Mouse (Mus musculus) splenic B cell, adult 2 months (primary cell): ENCODE results near the gene Clmn.

Source experiments
- DNase-seq: peaks from one replicate; pipeline ENCODE4 v3.0.0-alpha.2; 2011; ENCODE audit warnings: low read depth, low spot score
- H3K27me3 ChIP-seq: 2 replicates; pipeline ENCODE4 v1.6.1; 2012; ENCODE audit warnings: mild to moderate bottlenecking, low read length, moderate library complexity, mixed read lengths; ENCODE audit not compliant: control insufficient read depth, poor library complexity, insufficient read depth, severe bottlenecking
- H3K36me3 ChIP-seq: 2 replicates; pipeline ENCODE4 v1.6.1; 2012; ENCODE audit warnings: mild to moderate bottlenecking, low read length, moderate library complexity, mixed read lengths; ENCODE audit not compliant: control insufficient read depth, poor library complexity, insufficient read depth, severe bottlenecking

Gene Clmn

DNA sequence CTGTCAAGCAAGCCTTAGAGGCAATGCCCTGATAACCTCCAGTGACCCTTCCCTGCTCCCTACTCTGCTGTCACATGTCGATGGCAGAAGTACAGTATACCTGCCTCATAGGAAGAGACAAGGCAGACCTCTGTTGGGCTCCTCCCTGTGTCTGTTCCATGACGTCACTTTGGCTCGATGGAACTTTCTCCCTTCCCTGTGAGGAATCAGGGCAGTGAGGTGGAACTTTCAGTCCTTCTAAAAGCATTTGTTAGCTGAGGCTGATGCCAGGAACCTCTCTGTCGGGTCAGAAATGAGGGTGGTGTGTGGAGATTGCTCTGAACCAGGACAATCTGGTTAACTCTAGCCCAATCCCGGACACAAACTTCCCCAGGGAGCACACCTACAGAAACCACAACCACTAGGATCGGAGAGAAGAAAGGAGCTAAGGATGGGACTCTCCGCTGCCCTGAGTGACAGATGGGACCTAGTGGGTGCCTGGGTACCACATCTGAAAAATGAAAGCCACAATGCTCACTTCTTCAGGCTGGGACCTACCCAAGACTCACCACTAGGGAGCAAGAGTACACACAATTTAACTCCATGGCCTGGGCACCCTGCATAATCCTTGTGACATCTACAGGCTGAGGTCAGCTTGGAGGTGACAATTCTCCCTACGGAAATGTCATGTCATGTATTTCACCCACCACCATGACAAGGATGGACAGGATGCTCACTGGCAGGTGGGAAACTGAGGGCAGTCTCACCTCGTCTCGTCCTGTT, 41.9 kb downstream of the Clmn start:
- DNase-seq, result no peak
- Histone ChIP-seq H3K36me3 (no peaks in the 10 kb centered on the region), H3K27me3 (no peaks in the 10 kb centered on the region)

DNA sequence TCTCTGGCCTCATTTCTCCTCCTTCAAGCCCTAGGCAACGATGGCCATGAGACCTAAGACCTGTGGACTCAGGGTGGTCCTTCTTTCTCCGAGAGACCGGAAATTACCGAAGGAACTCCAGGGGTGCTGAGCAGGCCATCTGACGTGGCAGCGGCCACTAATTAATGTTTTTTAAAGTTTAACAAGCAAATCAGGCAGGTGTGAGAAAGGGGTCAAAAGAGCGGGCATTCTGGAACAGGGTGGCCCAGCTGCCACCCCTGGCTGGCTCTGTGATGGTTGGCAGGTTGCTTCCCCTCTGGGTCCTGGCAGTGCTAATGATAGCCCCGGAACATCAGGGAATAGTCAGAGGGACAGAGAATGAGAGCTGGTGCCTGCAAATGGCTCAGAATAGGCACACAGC, 42.7 kb downstream of the Clmn start:
- no peaks in the 10 kb centered on the region for H3K27me3 ChIP-seq
- H3K36me3 ChIP-seq, result no peaks in the 10 kb centered on the region
- no peak for DNase-seq

DNA sequence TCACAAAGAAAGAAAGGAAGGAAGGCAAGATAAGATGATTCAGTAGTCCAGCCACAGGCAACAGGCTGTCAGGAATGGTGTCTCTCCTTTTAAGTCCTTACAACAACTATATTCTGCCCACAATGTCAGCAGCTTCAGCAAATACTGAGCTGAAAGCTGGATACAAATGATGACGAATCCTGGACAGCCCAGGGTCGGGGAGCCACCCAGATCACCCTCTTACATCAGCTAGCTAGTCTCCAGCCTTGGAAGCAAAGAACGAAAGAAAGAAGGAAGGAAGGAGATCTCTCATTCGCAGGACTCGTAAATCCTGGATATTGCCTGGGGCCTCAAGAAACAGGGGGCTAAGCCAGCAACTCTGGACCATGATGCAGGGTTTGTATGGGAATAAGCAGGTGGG, 44.8 kb downstream of the Clmn start:
- Histone ChIP-seq H3K27me3 (no peaks in the 10 kb centered on the region), H3K36me3 (no peaks in the 10 kb centered on the region)
- no peak for DNase-seq

DNA sequence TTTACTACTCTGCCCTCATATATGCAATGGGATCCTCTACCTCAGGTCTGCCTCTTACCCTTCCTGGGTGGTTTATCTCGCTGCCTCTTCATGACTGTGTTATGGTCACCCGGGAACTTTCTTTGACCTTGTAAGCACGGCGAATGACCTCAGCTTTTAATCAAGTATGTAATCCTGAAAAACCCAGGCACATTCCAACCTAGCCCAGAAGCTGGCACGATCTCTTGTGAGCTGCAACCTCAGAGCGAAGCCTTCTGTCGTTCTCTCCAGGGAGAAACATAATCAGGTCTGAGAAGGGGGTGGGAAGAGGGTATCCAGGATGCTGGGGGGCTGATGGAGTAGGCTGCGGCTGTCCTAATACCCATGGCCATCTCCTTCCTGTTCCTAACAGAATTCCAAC, 45.8 kb downstream of the Clmn start:
- no peaks in the 10 kb centered on the region for H3K36me3 ChIP-seq
- DNase-seq, result no peak
- H3K27me3 ChIP-seq, result no peaks in the 10 kb centered on the region

DNA sequence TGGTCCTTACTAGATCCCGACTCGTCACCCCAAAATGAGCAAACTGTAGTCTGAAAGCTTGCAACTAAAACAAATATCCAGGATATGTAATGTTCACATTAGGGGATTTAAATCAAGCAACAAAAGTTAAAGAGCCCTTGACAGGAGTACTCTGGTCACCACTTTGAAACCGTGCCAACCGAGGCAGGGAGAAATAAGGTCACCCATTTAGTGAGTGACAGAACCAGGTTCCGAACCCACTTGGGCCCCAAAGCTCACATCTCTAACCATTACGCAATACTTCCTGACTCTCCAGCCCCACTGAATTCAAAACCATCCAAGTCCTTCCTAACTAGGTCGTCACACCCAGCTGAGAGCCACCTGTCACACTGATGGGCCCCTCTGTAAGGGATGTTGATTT, 46.8 kb downstream of the Clmn start:
- H3K36me3 ChIP-seq, result no peaks in the 10 kb centered on the region
- DNase-seq, result no peak
- no peaks in the 10 kb centered on the region for H3K27me3 ChIP-seq

DNA sequence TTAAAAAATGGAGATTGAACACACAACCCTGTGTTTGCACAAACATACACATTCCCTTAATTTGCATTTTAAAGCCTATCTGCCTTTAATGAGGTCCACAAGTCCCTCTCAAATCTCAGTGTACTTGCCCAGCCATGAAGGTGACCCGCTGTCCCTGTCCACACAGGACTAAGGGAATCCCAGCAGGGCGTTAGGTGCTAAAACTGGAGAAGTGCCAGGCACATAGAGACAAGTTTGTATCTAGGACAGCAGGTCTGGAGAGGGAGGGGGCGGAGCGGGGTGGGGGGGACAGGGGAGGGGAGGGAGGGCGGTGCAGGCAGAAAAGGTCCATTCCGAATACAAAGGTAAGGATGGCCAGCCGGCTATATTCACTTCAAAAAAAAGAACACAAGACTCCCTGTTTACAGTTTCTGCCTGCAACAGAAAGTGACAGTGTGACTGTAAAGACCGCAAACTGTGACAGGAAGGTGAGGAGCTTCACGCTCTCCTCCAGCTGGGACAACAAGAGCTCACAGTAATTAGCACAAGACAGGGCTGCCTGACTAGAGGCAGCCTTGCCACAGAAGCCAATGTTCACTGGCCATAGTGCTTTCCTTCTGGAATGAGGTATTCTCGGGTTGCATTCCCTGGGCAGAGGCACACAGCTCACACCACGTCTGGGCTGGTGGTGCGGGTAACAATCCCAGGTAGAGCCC, 47.6 kb downstream of the Clmn start:
- no peak for DNase-seq
- no peaks in the 10 kb centered on the region for H3K36me3 ChIP-seq
- no peaks in the 10 kb centered on the region for H3K27me3 ChIP-seq

DNA sequence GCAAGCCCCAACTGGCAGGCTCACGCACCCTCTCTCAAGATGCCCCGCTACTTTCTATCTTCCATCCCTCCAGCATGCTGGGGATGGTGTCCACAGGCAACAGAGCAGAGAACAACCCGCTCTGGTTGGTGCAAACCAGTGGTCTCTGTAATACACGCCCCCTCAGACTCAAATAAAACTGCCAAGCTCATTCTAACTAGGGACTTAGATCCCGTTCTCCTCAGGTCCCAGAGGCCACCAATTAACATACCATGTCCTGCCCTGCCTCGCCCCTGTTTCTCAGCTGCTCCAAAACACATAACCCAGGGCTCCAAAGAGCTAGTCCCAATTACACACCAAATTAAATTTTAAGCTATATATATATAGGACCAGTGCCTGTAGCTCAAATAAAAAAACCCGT, 50.6 kb downstream of the Clmn start:
- no peak for DNase-seq
- Histone ChIP-seq H3K27me3 (no peaks in the 10 kb centered on the region), H3K36me3 (no peaks in the 10 kb centered on the region)

DNA sequence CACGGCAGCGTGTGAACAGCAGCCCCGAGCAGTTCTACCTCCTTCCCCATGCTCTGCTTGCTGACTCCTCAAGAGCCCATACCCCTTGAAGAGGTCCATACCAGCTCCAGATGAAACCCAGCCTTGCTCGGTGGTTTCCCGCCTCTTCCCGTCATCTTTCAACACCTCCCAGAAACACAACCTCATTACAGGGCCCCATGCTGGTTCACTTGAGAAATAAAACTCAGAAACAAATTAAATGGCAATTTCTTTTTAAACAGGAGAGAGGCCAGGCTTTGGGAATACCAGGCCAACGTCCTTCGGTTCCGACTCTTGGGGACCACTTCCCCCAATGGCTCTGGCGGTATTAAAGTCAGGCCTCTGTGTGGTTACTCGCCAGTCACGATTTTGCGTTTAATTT, 51.1 kb downstream of the Clmn start:
- no peaks in the 10 kb centered on the region for H3K36me3 ChIP-seq
- H3K27me3 ChIP-seq, result no peaks in the 10 kb centered on the region
- DNase-seq, result no peak

DNA sequence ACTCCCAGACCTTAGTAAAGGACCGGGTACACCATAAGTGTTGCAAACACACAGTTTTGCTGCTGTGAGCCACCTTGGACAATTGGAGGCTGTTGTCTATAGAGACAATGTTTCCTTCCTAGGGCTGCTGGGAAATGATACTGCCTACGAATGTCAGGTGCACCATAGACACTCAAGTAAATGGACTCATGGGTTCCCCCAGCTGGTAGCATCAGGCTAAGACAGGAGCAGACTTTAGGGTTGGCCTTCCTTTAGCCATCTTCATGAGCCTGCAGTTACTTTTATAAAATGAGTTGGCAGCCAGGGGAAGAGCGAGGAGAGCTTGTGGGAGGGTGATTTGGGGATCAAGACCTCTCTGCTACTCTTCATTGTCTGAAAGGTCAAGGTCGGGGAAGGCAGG, 52.2 kb downstream of the Clmn start:
- DNase-seq, result peak; percentile 43
- H3K36me3 ChIP-seq, result no peaks in the 10 kb centered on the region
- H3K27me3 ChIP-seq, result no peaks in the 10 kb centered on the region

DNA sequence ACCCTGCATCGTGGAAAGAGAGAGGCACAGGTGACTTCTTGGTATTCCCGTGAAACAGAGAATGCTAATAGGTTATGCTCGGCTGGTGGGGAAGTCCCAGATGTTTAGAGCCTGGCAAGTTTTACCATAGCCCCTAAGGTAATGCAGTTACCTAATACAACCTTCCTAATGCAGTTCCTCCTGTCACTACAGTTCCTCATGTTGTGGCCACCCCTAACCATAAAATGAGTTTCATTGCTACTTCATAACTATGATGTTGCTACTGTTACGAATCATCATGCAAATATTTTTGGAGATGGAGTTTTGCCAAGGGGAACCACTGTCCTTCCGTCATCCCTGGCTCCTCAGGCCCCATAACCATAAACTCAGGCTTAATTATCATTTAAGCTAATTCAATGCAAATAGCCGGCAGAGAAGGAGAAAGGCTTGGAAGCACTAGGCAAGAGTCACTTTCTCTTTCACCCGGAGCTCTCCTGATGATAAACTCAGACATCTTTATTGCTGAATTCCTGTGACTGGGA, 53.9 kb downstream of the Clmn start:
- Histone ChIP-seq H3K36me3 (no peaks in the 10 kb centered on the region), H3K27me3 (no peaks in the 10 kb centered on the region)
- DNase-seq, result no peak

DNA sequence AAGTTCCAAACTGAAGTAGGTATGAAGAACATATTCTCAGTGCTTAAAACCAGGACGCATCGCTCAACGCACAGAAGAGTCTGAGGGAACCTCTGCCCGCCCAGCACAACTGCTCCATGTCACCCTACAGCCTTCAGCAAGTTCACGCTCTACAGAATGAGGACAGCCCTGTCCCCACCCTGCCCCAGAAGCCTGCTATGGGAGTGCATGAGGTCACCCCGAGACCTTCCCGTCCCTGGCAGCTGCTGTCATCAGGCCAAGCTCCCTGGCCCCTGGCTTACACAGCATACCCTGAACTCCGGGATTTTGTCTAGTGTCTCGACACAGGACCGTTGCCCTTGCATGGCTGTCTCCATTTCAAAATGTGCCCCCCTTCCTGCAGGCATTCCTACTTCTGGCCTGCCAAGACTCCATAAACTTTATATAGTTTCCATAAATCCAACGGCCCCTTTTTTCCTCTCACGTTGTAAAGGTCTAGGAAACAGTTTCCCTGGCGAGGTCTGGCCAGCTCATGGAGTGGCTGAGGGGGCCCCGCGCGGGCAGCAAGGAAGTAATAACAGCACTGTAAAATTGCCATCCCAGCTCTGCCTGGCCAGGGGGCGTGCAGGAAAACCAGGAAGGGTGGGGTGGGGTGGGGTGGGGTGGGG, 56.3 kb downstream of the Clmn start:
- Histone ChIP-seq H3K36me3 (no peaks in the 10 kb centered on the region), H3K27me3 (no peaks in the 10 kb centered on the region)
- no peak for DNase-seq

DNA sequence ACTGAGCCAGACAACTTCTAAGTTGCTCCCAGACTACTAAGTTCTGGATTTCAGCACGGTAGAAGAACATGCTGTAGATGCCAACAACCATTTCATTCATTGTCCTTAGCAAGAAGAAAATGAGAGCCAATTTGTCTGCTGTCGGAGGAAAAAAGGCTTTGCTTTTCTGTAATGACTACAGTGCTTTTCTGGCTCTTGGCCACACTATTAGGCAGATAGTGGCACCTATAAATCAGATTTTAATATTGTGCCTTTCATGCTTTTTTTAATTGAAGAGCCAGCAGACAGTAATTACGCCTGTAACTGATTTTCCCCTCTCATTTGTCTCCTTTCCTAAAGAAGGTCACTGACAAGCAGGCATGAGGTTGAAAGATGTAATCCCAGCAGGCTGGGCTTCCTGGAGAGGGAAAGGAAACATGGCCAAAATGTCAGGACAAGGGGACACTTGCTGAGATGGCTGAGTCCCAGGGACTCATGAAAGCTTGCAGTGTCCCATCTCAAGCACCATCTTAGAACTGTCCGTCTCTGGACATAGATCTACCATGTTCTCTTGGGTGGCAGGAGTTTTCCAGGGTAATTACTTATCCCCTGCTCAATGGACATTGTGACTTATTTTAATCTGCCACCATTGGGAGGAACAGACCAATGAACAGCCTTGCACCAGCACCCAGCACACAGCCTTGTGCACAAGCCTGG, 58.0 kb downstream of the Clmn start:
- no peak for DNase-seq
- no peaks in the 10 kb centered on the region for H3K27me3 ChIP-seq
- H3K36me3 ChIP-seq, result no peaks in the 10 kb centered on the region

DNA sequence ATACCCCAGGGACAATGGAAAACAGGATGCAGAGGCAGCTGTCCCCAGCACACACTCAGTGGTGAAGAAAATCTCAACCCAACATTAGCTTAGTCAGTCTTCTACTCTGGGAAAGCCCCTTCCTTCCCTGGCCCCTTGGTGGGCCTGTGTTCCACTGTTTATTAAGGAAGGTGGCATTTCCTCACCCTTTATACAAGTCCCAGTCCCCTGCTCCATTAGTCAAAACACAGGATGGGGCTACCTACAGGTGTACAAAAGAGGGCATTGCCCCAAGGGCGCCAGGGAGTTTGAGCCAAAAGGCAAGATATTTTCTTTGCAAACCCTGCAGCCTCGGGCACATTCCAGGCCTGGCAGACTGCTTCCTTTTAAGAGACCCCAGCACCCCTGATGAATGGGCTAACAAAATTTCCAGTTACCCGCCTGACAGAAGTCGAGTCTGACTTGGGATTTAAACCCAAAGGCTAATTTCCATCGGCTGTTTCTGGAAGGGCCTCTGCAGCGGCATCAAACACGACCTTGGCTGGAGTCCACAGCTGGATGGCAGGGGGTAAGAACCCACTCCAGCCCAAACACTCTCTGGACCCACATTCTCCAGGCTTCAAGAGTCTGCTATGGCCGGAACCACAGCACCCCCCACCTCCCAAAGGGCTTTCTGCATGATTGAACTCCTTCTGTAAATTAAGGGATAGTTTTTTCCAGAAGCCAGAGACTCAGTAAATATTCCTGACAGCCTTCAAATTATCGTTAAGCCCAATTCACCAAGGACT, 63.2 kb downstream of the Clmn start:
- DNase-seq, result no peak
- no peaks in the 10 kb centered on the region for H3K27me3 ChIP-seq
- H3K36me3 ChIP-seq, result no peaks in the 10 kb centered on the region

DNA sequence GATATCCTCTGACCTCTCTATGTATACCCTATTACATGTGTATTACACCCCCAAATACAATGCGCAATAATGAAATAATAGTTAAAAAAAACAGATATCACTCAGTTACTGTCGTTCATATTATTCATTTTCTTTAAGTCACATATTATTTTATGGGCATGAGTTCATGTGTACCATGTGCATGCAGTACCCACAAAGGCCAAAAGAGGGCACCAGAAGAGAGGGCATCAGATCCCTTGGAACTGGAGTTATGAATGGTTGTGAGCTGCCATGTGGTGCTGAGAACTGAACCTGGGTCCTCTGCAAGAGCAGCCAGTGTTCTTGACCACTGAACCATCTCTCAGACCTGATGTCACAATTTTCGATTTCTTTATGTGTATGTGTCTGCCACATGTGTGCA, 65.5 kb downstream of the Clmn start:
- no peaks in the 10 kb centered on the region for H3K27me3 ChIP-seq
- DNase-seq, result no peak
- H3K36me3 ChIP-seq, result no peaks in the 10 kb centered on the region
